Comparison of ENCODE assay signal across 27 mouse cellular contexts in the genomic region with DNA sequence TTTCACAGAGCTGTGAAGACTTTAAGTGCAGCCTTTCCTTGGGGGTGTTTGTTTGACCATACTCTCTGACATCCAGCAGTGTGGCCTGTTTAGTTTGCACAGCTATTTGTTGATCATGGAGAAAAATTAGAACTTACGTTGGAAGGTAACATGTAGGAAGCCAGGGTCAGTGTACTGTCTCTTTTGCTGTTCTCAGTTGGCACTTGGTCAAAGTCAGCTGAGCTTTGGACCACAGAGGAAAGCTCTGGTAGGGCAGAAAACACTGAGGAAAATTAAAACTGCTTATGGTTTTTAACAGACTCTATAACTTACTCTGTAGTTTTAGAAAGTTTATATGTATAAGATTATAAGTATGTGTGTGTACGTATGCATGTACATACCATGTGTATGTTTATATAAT.
DNase-seq lines count a peak whose midpoint lies in the region; ATAC-seq lines count a peak whose summit lies in the region.
"Had no signal": no experiment of that assay in that cellular context is flagged by ENCODE, and none has a peak within 500 bp of the region (broad histone marks: within the 10 kb centered on the region; RNA-seq: fewer than 3 reads in every experiment).

No protein-coding gene starts in this region.

- H3K4me1 ChIP-seq in kidney, embryonic 15.5 days: no peaks in the 10 kb centered on the region
- H3K4me1 ChIP-seq in kidney, embryonic 16.5 days (ENCODE audit: insufficient read depth, low read length): no peaks in the 10 kb centered on the region
- no peaks in the 10 kb centered on the region for H3K4me1 ChIP-seq in heart, embryonic 10.5 days
- H3K4me1 ChIP-seq: embryonic facial prominence, embryonic 12.5 days; embryonic facial prominence, embryonic 15.5 days; heart, embryonic 12.5 days; heart, embryonic 15.5 days; hindbrain, embryonic 10.5 days; hindbrain, embryonic 13.5 days had no signal

- peak; percentile 12 for DNase-seq in kidney, adult 11 months
- DNase-seq in kidney, adult 8-10 months: peak; percentile 38 to 47
- peak; percentile 39 for DNase-seq in kidney, postnatal 14 days
- DNase-seq in heart, embryonic 10.5 days (ENCODE audit: low spot score): no peak
- DNase-seq: adrenal gland, postnatal 10 days; adrenal gland, postnatal 36 days; cerebellum, adult 11 months; cerebellum, adult 2 months; cerebellum, adult 9-11 months; cerebellum, postnatal 25 days; forebrain, postnatal 0 days; gastrocnemius, adult 2 months; gastrocnemius, postnatal 14 days; heart, adult 11 months; heart, postnatal 10 days; heart, postnatal 36 days had no signal

- H3K4me2 ChIP-seq in kidney, embryonic 15.5 days: no peak overlapping the region
- H3K4me2 ChIP-seq in kidney, embryonic 16.5 days (replicated peaks; ENCODE audit: low read depth, low read length): no peak overlapping the region
- H3K4me2 ChIP-seq: embryonic facial prominence, embryonic 12.5 days; embryonic facial prominence, embryonic 15.5 days; heart, embryonic 12.5 days; heart, embryonic 15.5 days; hindbrain, embryonic 13.5 days had no signal

- H3K4me3 ChIP-seq in kidney, embryonic 15.5 days (replicated peaks): no peak overlapping the region
- no peak overlapping the region for H3K4me3 ChIP-seq in kidney, embryonic 16.5 days (ENCODE audit: low read length)
- H3K4me3 ChIP-seq in heart, embryonic 10.5 days: no peak overlapping the region
- H3K4me3 ChIP-seq: embryonic facial prominence, embryonic 12.5 days; embryonic facial prominence, embryonic 15.5 days; gastrocnemius, adult 2 months; heart, embryonic 12.5 days; heart, embryonic 15.5 days; hindbrain, embryonic 10.5 days; hindbrain, embryonic 13.5 days had no signal

- H3K9ac ChIP-seq in kidney, embryonic 15.5 days: no peak overlapping the region
- H3K9ac ChIP-seq in kidney, embryonic 16.5 days (replicated peaks; ENCODE audit: low read length): no peak overlapping the region
- H3K9ac ChIP-seq: embryonic facial prominence, embryonic 12.5 days; embryonic facial prominence, embryonic 15.5 days; forebrain, postnatal 0 days; heart, embryonic 12.5 days; heart, embryonic 15.5 days; hindbrain, embryonic 13.5 days had no signal

- no peak overlapping the region for H3K27ac ChIP-seq in kidney, embryonic 15.5 days
- H3K27ac ChIP-seq in kidney, embryonic 16.5 days (ENCODE audit: low read length): no peak overlapping the region
- H3K27ac ChIP-seq in heart, embryonic 10.5 days: no peak overlapping the region
- H3K27ac ChIP-seq: embryonic facial prominence, embryonic 12.5 days; embryonic facial prominence, embryonic 15.5 days; gastrocnemius, adult 2 months; heart, embryonic 15.5 days; hindbrain, embryonic 10.5 days; hindbrain, embryonic 13.5 days had no signal

- no peaks in the 10 kb centered on the region for H3K36me3 ChIP-seq in kidney, embryonic 15.5 days
- H3K36me3 ChIP-seq in kidney, embryonic 16.5 days (ENCODE audit: insufficient read depth, low read length): no peaks in the 10 kb centered on the region
- no peaks in the 10 kb centered on the region for H3K36me3 ChIP-seq in heart, embryonic 10.5 days
- H3K36me3 ChIP-seq: embryonic facial prominence, embryonic 12.5 days; embryonic facial prominence, embryonic 15.5 days; heart, embryonic 12.5 days; heart, embryonic 15.5 days; hindbrain, embryonic 10.5 days; hindbrain, embryonic 13.5 days had no signal

- no peak for ATAC-seq in kidney, embryonic 15.5 days (replicated peaks; ENCODE audit: low FRiP score)
- ATAC-seq in kidney, embryonic 16.5 days (ENCODE audit: low FRiP score, low TSS enrichment): no peak
- no peak for ATAC-seq in megakaryocyte progenitor cell, adult 5-6 weeks (replicated peaks; ENCODE audit: poor library complexity)
- ATAC-seq: forebrain, embryonic 14.5 days; forebrain, postnatal 0 days; Patski had no signal

- WGBS in kidney, embryonic 15.5 days: 83% methylated on average over 2 of the region's 2 CpGs
- 84% methylated on average over 2 of the region's 2 CpGs for WGBS in kidney, embryonic 16.5 days
- WGBS in heart, embryonic 10.5 days: 85% methylated on average over 2 of the region's 2 CpGs

- H3K27me3 ChIP-seq in kidney, embryonic 15.5 days: no peaks in the 10 kb centered on the region
- no peaks in the 10 kb centered on the region for H3K27me3 ChIP-seq in kidney, embryonic 16.5 days (ENCODE audit: insufficient read depth, low read length)
- H3K27me3 ChIP-seq in heart, embryonic 10.5 days (ENCODE audit: insufficient read depth, poor library complexity, severe bottlenecking): no peaks in the 10 kb centered on the region
- H3K27me3 ChIP-seq: embryonic facial prominence, embryonic 12.5 days; embryonic facial prominence, embryonic 15.5 days; heart, embryonic 12.5 days; heart, embryonic 15.5 days; hindbrain, embryonic 13.5 days; Patski had no signal

- no peaks in the 10 kb centered on the region for H3K9me3 ChIP-seq in kidney, embryonic 15.5 days (replicated peaks)
- no peaks in the 10 kb centered on the region for H3K9me3 ChIP-seq in kidney, embryonic 16.5 days (ENCODE audit: low read length)
- no peaks in the 10 kb centered on the region for H3K9me3 ChIP-seq in heart, embryonic 10.5 days
- H3K9me3 ChIP-seq: embryonic facial prominence, embryonic 12.5 days; embryonic facial prominence, embryonic 15.5 days; heart, embryonic 12.5 days; heart, embryonic 15.5 days; hindbrain, embryonic 10.5 days; hindbrain, embryonic 13.5 days had no signal
